Mouse (Mus musculus) lung, postnatal 0 days (tissue): Measurements from ENCODE around the gene Fam222b. TPM values are rescaled to one million over a fixed set of nuclear protein-coding genes. Genes with fewer than 3 reads are reported as not detected.
A peak's percentile ranks its signal among the peaks of the same experiment; 100 is the strongest.

Source experiments
- ATAC-seq: fragments of 200-750 bp; cut with Nextera tagmentation; 2 replicates; pipeline ENCODE4 v1.8.0; 2017; ENCODE audit warnings: moderate library complexity
- DNase-seq: peaks from one replicate; pipeline ENCODE4 v3.0.0-alpha.2; 2016; ENCODE audit warnings: low spot score
- H3K27ac ChIP-seq: fragments of 300-500 bp; sonication (generic); 2 replicates; pipeline ENCODE4 v1.5.1; 2014; ENCODE audit warnings: antibody characterized with exemption, mild to moderate bottlenecking, low read length, mixed read lengths
- H3K27me3 ChIP-seq: fragments of 300-500 bp; sonication (generic); replicated peaks from 2 replicates; pipeline ENCODE4 v1.6.1; 2014; ENCODE audit warnings: low read length, mixed read lengths; ENCODE audit not compliant: insufficient read depth
- H3K36me3 ChIP-seq: fragments of 300-500 bp; sonication (generic); 2 replicates; pipeline ENCODE4 v1.6.1; 2014; ENCODE audit warnings: low read length, mixed read lengths; ENCODE audit not compliant: insufficient read depth
- H3K4me1 ChIP-seq: fragments of 300-500 bp; sonication (generic); 2 replicates; pipeline ENCODE4 v1.6.1; 2014; ENCODE audit warnings: antibody characterized with exemption, low read depth, low read length, mixed read lengths; ENCODE audit not compliant: insufficient read depth
- H3K4me2 ChIP-seq: fragments of 300-500 bp; sonication (generic); replicated peaks from 2 replicates; pipeline ENCODE4 v1.6.1; 2014; ENCODE audit warnings: low read depth, mild to moderate bottlenecking, low read length, moderate library complexity, mixed read lengths
- H3K4me3 ChIP-seq: fragments of 300-500 bp; sonication (generic); 2 replicates; pipeline ENCODE4 v1.5.1; 2014; ENCODE audit warnings: low read depth, low read length
- H3K9ac ChIP-seq: fragments of 300-500 bp; sonication (generic); replicated peaks from 2 replicates; pipeline ENCODE4 v1.6.1; 2014; ENCODE audit warnings: low read depth, mild to moderate bottlenecking
- H3K9me3 ChIP-seq: fragments of 300-500 bp; sonication (generic); 2 replicates; pipeline ENCODE4 v1.6.1; 2016; ENCODE audit warnings: low read length, mixed read lengths
- CTCF ChIP-seq: IDR thresholded peaks from 2 replicates; pipeline ENCODE4 v1.5.1; 2016; ENCODE audit warnings: antibody characterized with exemption, mild to moderate bottlenecking
- EP300 ChIP-seq: IDR thresholded peaks from 2 replicates; pipeline ENCODE4 v1.6.1; 2016; ENCODE audit warnings: antibody characterized with exemption, mild to moderate bottlenecking, control low read depth
- WGBS: fragments of 180-500 bp; shearing (Covaris S2); extraction: QIAGEN DNeasy Blood & Tissue Kit; methylation state at CpG from one replicate; pipeline ENCODE4 v1.1.7; 2014; 5-methylcytosine and 5-hydroxymethylcytosine counted together
- polyA plus RNA-seq: library from polyadenylated mRNA; unstranded; fragments of >200 nt; fragmentation: Nextera tagmentation; extraction: Ambion mirVana; gene quantifications from 2 replicates; pipeline ENCODE4 v1.2.1, GENCODE M21; 2015

Gene Fam222b
- polyA plus RNA-seq, 1 experiment from 2014 or later: 10.0 TPM

- H3K27ac ChIP-seq: no peak overlapping the region
These were observed 6.3 kb downstream of the Fam222b start for GRCm38 (mm10) chr11:78100746-78101145.

GRCm38 (mm10) chr11:78102142-78102541 is 7.7 kb downstream of the Fam222b start:
- 80% methylated on average over 5 of the region's 5 CpGs for WGBS

More at GRCm38 (mm10) chr11:78100746-78101145, 6.3 kb downstream of the Fam222b start:
- Histone ChIP-seq H3K9me3 (no peaks in the 10 kb centered on the region), H3K4me1 (peaks cover 8% of the 10 kb centered on the region; the same call in 1 of the 2 replicates), H3K4me2 (no peak overlapping the region), H3K27me3 (no peaks in the 10 kb centered on the region), H3K9ac (no peak overlapping the region), H3K4me3 (no peak overlapping the region), H3K36me3 (no peaks in the 10 kb centered on the region)
- ATAC-seq: no peak
- WGBS: 67% methylated on average over 11 of the region's 11 CpGs
- no peak for DNase-seq
- TF ChIP-seq EP300: no peak
- no peak for TF ChIP-seq CTCF

GRCm38 (mm10) chr11:78102958-78103747 is 8.7 kb downstream of the Fam222b start:
- no peaks in the 10 kb centered on the region for H3K27me3 ChIP-seq
- no peak for DNase-seq
- no peak overlapping the region for H3K4me3 ChIP-seq
- H3K9ac ChIP-seq: no peak overlapping the region
- no peak for ATAC-seq
- no peaks in the 10 kb centered on the region for H3K9me3 ChIP-seq
- TF ChIP-seq EP300 (no peak), CTCF (peak; percentile 42)
- H3K4me1 ChIP-seq: no peaks in the 10 kb centered on the region
- no peak overlapping the region for H3K4me2 ChIP-seq
- H3K27ac ChIP-seq: no peak overlapping the region
- WGBS: 68% methylated on average over 5 of the region's 5 CpGs
- H3K36me3 ChIP-seq: no peaks in the 10 kb centered on the region

More at GRCm38 (mm10) chr11:78102142-78102541, 7.7 kb downstream of the Fam222b start:
- Histone ChIP-seq H3K36me3 (no peaks in the 10 kb centered on the region), H3K4me3 (no peak overlapping the region), H3K4me1 (no peaks in the 10 kb centered on the region), H3K4me2 (no peak overlapping the region), H3K27me3 (no peaks in the 10 kb centered on the region), H3K9me3 (no peaks in the 10 kb centered on the region), H3K27ac (no peak overlapping the region), H3K9ac (no peak overlapping the region)
- no peak for TF ChIP-seq EP300
- TF ChIP-seq CTCF: no peak
- ATAC-seq (no peak), DNase-seq (no peak)

- Histone ChIP-seq H3K4me2 (no peak overlapping the region), H3K9ac (no peak overlapping the region), H3K27me3 (no peaks in the 10 kb centered on the region), H3K9me3 (no peaks in the 10 kb centered on the region), H3K27ac (no peak overlapping the region), H3K4me1 (no peaks in the 10 kb centered on the region), H3K36me3 (no peaks in the 10 kb centered on the region), H3K4me3 (no peak overlapping the region)
- TF ChIP-seq CTCF (no peak), EP300 (no peak)
- DNase-seq: no peak
- 97% methylated on average over 5 of the region's 5 CpGs for WGBS
- no peak for ATAC-seq
These were observed 10.0 kb downstream of the Fam222b start for GRCm38 (mm10) chr11:78104501-78104900.

GRCm38 (mm10) chr11:78113616-78114015 is 19.2 kb downstream of the Fam222b start:
- Histone ChIP-seq H3K27me3 (no peaks in the 10 kb centered on the region), H3K4me3 (no peak overlapping the region), H3K36me3 (no peaks in the 10 kb centered on the region), H3K27ac (no peak overlapping the region), H3K9me3 (no peaks in the 10 kb centered on the region), H3K4me1 (peaks cover 7% of the 10 kb centered on the region; the same call in 1 of the 2 replicates), H3K9ac (no peak overlapping the region), H3K4me2 (no peak overlapping the region)
- ATAC-seq (no peak), DNase-seq (no peak)
- TF ChIP-seq EP300: no peak
- TF ChIP-seq CTCF: no peak
- WGBS: 81% methylated on average over 2 of the region's 2 CpGs

GRCm38 (mm10) chr11:78114676-78115366 is 20.4 kb downstream of the Fam222b start:
- 0 out of 2 replicates have a peak overlapping the region, but pooled peaks have one; percentile 34 for H3K27ac ChIP-seq
- no peaks in the 10 kb centered on the region for H3K27me3 ChIP-seq
- peak overlapping the region; percentile 65 for H3K4me3 ChIP-seq
- TF ChIP-seq EP300: no peak
- no peak for TF ChIP-seq CTCF
- ATAC-seq (no peak), DNase-seq (no peak)
- no peaks in the 10 kb centered on the region for H3K36me3 ChIP-seq
- H3K4me2 ChIP-seq: peak overlapping the region; percentile 66
- H3K4me1 ChIP-seq: peaks cover 7% of the 10 kb centered on the region; the same call in 1 of the 2 replicates
- H3K9me3 ChIP-seq: no peaks in the 10 kb centered on the region
- WGBS: 9% methylated on average over 19 of the region's 19 CpGs
- no peak overlapping the region; the same call in 1 of the 2 replicates for H3K9ac ChIP-seq
